Mouse (Mus musculus): ENCODE measurements around the gene Rptor.

Rptor gene

GRCm38 (mm10) chr11:119602763-119603526 is at the start of gene Rptor:
Gene Rptor (plus strand): TSS chr11:119602905.
- peak; percentile 99 for DNase-seq

DNA sequence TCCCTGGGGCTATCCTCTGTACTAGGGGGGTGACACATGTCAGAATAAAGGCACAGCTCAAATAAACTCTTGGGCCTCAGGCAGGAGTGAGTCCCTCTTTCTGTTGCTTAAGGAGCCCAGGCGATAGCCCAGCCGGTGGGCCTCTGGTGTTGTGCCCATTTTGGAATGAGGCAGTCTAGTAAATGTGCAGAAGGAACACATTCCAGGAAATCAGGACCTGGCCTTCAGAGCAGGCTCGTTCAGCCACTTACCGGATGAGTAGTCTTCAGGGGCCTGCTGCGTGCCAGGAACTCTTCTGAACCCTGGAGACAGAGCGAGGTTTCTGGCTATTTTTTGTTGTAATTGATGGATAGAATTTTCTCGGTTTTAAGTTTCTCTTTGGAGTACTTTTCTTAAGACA is 48.0 kb upstream of the Rptor start:
- DNase-seq = peak in 1 of 2 experiments; percentile 40

DNA sequence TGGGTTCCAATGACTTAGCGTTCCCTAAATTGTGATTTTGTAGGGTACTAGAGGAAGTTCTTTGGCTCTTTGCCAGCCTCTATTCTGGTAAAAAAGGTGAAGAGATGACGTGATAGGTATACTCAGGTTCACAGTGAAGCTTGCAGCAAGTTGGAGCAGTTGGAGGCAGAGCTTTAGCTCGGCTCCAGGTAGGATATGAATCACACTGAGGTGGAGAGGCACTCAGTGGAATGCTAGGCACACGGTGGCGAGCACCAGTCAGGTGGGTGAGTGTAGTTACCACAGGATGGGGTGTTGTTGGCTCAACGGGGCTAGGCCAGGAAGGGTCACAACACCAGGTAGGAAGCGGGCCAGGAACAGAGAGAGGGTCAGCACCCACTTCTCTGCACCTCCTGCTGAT is 47.5 kb upstream of the Rptor start:
- DNase-seq = no peak

GRCm38 (mm10) chr11:119557940-119558869 is 44.5 kb upstream of the Rptor start:
- DNase-seq = no peak

DNA sequence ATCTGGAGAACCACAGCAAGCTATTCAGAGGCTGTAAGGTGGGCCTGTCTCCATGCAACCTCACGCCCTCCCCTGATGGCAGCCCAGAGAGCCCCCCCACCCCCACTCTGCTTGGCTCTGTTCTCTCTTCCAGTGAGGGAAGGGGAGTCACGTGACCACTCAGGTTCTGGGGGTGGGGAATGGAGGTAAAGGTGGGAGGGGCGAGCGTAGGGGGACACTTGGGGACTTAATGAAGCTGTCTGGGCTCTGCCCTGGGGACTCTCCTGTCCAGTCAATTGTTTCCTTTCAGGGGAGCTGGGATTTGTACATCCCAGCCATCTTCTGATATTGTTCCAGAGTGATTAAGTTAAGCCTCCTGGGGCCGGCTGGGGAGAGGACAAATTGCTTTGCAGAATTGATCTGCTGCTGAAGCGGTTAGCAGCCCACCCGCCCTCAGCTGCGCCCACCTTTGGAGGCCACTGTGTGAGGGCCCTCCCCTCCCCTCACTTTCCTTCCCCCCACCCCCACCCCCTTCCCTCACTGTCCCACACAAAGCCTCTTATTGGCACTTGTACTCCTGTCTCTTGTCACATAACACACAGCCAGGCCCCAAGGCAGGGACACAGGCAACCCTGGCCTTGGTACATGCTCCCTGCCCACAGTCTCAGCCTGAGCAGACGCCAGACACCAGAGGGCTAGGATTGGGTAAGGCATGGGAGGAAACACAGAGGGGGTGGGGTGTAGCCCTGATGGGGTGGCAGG is 43.7 kb upstream of the Rptor start:
- DNase-seq = no peak

DNA sequence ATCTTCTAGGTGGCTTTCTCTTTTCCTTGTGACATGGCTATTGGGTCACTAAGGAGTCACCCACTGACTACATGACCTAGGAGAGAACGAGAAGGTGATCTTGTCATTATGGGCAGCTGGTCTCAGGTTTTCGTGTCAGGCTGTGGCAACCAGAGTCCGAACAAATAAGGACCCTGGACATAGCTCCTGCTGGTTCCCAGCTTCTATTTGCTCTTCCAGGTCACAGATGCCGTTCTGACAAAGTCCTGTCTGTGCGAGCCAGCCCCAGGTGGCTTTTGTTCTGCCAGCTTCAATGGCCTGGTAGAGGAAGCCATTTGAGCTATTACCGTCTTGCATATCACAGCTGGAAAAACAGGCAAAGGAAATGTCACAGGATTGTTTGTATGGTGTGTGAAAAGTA is 40.4 kb upstream of the Rptor start:
- no peak for DNase-seq

DNA sequence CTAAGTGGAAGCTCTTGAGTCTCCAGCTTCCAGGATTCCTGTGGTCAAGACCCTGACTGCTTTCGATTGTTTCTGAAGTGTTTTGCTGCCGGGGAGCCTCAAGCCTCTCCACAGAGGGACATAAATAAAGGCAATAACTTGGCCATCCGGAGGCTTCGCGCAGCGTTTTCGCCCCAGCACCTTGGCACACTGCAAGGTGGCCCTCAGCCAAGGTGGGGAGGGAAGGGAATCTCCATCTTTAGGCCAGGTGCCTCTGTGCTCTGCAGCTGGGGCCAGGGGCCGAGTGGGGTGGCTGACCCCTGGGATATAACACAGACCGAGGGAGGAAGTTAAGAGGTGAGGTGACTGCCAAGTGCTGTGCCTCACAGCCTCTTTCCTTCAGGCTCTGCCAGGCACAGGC is 39.5 kb upstream of the Rptor start:
- peak; percentile 63 for DNase-seq

GRCm38 (mm10) chr11:119564383-119564782 is 38.3 kb upstream of the Rptor start:
- DNase-seq = peak in 1 of 2 experiments; percentile 24

GRCm38 (mm10) chr11:119565021-119565420 is 37.7 kb upstream of the Rptor start:
- DNase-seq = peak; percentile 65 to 68

- no peak for DNase-seq
Measured at GRCm38 (mm10) chr11:119565684-119566083, 37.0 kb upstream of the Rptor start.

GRCm38 (mm10) chr11:119566188-119566587 is 36.5 kb upstream of the Rptor start:
- no peak for DNase-seq

DNA sequence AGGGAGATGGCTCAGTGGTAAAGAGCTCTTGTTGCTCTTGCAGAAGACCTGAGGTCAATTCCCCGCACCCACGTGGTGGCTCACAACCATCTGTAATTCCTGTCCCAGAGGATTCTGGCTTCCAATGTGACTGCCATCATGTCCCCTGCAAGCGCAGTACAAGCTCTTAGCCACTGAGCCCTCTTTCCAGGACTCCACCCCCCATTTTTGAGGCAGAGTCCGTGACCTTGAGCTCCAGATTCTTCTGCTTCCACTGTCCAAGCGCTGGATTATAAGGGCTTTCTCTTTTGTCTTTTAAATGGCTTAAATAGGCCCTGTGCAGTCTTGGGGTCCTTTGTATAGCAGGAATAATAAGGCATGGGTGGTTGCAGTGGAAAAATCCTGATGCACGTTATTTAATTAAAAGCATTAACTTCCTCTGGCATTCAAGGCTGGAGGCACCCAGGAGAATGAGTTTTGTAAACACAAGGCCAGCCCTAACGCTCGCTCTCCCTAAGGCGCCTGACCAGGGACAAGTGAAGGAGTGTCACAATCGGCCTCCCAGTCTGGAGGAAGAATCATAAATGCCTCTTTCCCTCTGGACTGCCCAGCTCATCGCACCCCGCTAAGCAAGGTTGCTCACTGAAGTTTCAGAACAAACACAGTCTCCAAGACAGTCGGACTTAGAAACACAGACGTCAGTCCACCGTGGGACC is 30.2 kb upstream of the Rptor start:
- no peak for DNase-seq

DNA sequence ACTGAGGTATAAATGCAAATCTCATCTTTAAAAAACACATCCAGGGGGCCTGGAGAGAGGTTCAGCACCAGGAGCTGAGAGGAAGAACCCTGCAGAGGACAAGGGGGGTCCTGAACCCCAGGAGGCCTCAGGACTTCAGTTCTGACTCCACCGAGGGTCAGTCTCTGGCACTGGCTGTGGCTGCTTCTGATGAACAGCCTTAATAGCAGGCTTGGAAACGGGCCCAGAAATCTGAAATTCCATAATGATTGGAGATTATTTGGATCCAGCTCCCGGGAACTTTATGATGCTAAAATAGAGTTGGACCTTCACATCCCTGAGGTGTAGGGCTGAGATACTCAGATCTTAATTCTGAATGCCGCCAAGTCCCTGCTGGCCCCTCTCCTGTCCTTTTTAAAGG is 25.9 kb upstream of the Rptor start:
- no peak for DNase-seq

DNA sequence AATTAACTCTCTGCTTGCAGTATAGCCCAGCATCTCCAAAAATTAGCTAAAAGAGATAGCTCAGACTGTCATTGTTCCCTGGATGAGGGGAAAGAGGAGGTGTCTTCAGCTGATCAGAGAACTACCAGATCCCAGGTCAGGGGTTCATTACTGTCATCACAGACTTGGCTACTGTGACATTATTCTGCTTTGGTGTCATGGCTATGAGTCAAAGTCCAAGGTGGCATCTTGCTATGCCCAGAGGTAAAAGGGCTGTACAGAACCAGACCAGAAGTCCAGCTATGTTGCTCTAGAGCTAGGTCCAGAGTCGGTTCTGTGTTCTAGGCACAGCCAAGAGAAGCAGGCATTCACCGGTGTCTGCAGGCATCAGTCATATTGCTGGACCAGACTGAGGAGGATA is 25.0 kb upstream of the Rptor start:
- no peak for DNase-seq

- no peak for DNase-seq
Measured at GRCm38 (mm10) chr11:119586511-119586910, 16.2 kb upstream of the Rptor start.

DNA sequence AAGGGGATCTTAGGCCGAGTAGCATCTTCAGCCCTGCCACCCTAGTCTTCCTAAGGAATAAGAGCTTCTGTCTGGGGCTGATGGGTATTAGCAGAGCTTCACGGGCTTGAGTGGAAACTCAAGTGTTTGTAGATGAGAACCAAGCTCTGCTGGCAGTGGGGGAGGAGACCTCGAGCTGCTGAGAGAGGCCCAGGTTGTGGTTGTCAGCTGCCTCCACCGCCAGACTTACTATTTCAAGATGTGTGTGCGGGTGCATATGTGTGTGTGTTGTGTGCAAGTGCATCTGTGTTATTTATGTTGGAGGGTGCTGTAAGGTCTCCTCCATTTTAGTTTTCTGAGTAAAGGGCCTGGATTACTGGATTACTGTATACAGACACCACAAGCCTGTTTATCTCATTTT is 15.6 kb upstream of the Rptor start:
- DNase-seq = no peak

DNA sequence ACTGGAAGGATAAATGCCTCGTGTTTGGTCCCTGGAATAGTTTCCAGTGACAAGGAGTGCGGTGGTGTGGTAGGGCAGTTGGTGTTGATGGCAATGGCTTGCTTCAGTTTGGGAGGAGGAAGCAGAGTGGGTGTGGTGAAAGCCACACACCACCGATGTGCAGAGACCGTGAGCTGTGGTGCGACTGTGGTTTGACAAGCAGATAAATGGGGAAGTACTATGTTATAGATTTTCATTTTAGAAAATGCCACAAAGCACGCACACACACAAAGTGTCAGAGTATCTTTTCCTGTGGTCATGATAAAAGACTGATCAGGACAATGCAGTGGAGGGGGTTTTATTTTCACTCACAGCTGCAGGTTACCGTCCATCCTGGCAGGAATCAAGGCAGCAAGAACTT is 13.5 kb upstream of the Rptor start:
- no peak for DNase-seq

- DNase-seq = no peak
Measured at GRCm38 (mm10) chr11:119593966-119594365, 8.7 kb upstream of the Rptor start.

DNA sequence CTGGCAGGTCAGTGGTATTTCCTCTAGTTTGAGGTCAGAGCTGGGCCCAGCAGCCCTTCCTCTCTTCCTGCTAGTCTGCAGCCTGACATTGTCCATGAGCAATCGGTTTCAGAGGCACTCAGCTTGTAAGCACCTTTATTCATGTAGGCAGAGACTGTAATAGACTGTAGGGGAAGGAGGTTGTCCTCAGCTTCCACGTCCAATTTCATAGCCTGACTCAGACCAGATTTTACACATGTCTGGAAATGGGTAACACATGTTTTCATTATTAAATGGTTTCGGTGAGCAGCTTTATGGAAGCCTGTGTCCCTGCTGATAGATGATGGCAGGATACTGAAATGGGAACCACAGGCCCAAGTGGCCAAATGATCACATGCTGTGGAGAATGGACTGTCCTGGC is 3.8 kb upstream of the Rptor start:
- no peak for DNase-seq

DNA sequence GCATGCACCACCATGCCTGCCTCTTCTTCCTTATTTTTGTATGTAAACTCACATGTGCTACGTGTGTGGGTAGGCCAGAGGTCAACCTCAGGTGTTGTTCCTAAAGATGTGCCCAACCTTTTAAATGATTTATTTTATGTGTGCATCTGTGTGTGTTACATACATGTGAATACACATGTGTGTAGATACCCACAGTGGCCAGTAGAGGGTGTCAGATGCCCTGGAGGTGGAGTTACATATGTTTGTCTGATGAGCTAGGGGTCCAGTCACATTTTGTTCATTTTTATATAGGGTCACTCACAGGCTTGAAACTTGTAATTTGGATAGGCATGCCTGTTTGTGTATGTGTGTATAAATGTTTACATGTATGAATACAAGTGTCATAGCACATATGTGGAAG is 2.4 kb upstream of the Rptor start:
- DNase-seq = no peak

- no peak for DNase-seq
Measured at GRCm38 (mm10) chr11:119602177-119602700, 466 bp upstream of the Rptor start.

- DNase-seq = peak in 1 of 2 experiments; percentile 40
Measured at GRCm38 (mm10) chr11:119603527-119603905, 811 bp downstream of the Rptor start.
